Mouse (Mus musculus) liver, adult 2 months (tissue): ENCODE results near the gene Zmiz1.

Experiments used
- CTCF ChIP-seq: fragments of 200-500 bp; IDR thresholded peaks from 2 replicates; pipeline ENCODE4 v1.5.1; 2011; ENCODE audit warnings: low read depth, low read length, control low read depth
- POLR2A ChIP-seq: fragments of 200-500 bp; IDR thresholded peaks from 2 replicates; pipeline ENCODE4 v1.6.1; 2011; ENCODE audit warnings: low read length, control low read depth; ENCODE audit not compliant: insufficient read depth; ENCODE audit errors: extremely low read depth

DNA sequence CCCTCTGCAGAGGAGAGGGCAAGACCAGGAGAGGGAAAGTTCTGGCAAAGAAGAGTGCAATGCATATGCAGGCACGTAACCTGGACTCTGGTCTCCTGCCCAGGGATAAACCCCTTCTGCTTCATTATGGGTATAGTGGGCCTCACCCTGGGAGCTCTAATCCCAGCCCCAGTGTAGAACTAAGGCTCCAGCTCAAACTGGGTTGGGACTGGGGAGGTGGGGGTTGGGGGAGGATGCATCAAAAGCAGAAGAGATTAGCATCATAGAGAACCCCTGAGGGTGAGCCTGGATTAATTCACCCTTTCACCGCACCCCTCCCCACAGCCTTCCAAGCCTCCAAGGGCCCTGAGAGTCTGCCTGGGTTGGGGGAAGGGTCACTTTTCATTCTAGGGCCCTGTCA lies 10.5 kb upstream of the Zmiz1 start:
- no peak for TF ChIP-seq CTCF
- TF ChIP-seq POLR2A = no peak
